Mouse (Mus musculus): ENCODE measurements around the gene Rtn1. TPM values are rescaled to one million over a fixed set of nuclear protein-coding genes. Genes with fewer than 3 reads are reported as not detected.
A peak's percentile ranks its signal among the peaks of the same experiment; 100 is the strongest.
"Not testable (repeated sequence)": the region's sequence is repeated elsewhere in the genome, so short reads cannot be mapped to it uniquely, and the experiment has no call there.

The Rtn1 gene
- polyA plus RNA-seq, 1 experiment from 2014 or later = 3,115 TPM

DNA sequence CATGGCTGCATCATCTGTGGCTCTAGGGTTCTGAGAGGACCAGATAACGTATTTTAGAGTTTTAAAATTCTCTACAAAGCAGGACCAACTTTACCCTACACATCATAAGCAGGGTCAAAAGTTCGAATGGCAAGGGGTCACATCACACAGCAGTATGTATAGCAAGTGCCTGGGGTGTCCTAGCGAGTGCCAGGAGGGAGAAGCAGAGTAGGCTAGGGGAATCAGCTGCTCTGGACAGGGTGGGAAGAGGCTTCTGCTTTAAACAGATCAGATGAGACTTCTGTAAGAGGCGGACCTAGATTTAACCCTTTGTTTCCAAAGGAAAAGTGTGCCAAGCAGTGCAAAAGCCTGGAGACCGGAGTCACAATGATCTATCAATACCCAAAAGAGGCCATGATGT lies 103.4 kb downstream of the Rtn1 start:
- Histone ChIP-seq H3K4me3 (no peak overlapping the region), H3K4me2 (no peak overlapping the region), H3K27me3 (replicated peaks) (no peaks in the 10 kb centered on the region), H3K27ac (no peak overlapping the region), H3K9me3 (no peaks in the 10 kb centered on the region), H3K4me1 (peaks cover 25% of the 10 kb centered on the region), H3K9ac (no peak overlapping the region), H3K36me3 (replicated peaks) (no peaks in the 10 kb centered on the region)
- ATAC-seq (replicated peaks) = 0 out of 2 replicates have a peak, but pooled peaks have one; percentile 52
- WGBS = 63% methylated on average over 5 of the region's 5 CpGs

DNA sequence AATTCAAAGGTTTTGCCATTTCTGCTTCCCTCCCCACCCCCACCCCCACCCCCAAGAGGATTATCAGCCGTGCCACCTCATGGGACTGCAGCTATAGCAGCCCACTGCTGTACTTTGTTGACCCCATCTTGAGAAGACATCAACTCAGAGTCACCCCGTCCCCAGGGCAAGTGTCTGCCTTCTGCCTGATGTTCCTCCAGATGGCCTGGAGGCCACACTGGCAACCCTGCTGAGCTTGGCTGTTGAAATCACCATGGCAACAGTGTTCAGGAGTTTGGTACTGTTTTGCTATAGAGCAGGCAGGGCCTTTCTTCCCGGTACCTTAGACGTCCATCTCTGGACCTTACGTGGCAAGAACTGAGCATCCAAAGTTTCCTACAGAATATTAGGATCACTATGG lies 103.9 kb downstream of the Rtn1 start:
- no peak overlapping the region for H3K9ac ChIP-seq
- H3K27me3 ChIP-seq (replicated peaks) = no peaks in the 10 kb centered on the region
- ATAC-seq (replicated peaks) = peak; percentile 60; the same call in 1 of the 2 replicates
- no peaks in the 10 kb centered on the region for H3K36me3 ChIP-seq (replicated peaks)
- no peak overlapping the region for H3K27ac ChIP-seq
- no peak overlapping the region for H3K4me2 ChIP-seq
- 19% methylated on average over 5 of the region's 5 CpGs for WGBS
- H3K4me3 ChIP-seq = no peak overlapping the region
- H3K4me1 ChIP-seq = peaks cover 25% of the 10 kb centered on the region
- H3K9me3 ChIP-seq = no peaks in the 10 kb centered on the region

DNA sequence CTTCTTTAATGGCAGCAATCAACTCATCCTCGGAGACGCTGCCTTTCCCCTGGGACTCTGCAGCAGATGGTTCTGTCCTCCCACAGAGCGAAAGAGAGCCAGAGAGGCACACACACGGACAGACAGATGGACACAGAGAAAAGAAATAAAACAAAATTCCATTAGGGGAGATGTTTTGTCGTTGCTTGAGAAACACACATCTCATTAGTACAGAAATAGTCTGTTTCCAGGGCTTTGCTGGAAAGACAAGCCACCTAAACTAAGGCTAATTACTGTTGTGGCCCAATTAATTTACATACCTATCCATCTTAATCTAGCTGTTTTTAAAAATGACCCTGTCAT lies 104.5 kb downstream of the Rtn1 start:
- Histone ChIP-seq H3K36me3 (replicated peaks) (no peaks in the 10 kb centered on the region), H3K27ac (no peak overlapping the region)
- WGBS = 44% methylated on average over 5 of the region's 5 CpGs

DNA sequence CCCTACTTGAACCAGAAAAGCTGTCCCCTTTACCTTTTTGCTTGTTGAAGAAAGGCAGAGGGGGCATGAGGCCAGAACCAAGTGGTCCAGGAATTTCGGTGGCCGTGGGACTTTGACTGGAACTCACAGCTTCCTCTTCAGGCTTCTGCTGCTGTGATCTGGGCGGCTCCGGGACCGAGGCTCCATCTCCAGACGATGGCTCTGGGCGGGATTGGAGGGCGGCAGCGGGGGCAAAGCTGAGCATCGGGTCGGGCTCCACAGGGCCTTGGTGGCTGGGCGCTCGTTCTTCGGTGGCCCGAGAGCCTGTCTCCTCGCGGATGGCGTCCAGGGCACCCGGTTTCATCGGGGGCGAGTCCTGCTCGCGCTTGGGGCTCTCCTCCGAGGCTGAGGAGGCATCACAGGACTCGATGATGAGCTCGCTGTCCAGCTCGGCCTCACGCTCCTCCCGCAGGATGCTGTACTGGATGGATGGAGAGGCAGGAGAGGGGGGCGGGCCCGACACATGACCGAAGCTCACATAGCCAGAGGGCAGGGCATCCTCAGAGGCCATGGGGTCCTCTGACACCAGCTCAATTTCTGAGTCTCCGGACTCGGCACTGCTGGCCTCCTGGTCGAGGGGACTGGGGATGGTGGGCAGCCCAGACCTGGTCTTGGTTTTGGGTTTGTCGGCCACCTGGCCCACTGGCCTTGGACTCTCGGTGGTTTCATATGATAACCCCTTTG lies 105.1 kb downstream of the Rtn1 start:
- 75% methylated on average over 37 of the region's 37 CpGs for WGBS
- no peaks in the 10 kb centered on the region for H3K36me3 ChIP-seq (replicated peaks)
- ATAC-seq (replicated peaks) = no peak
- no peak overlapping the region for H3K4me2 ChIP-seq
- no peaks in the 10 kb centered on the region for H3K27me3 ChIP-seq (replicated peaks)
- H3K4me1 ChIP-seq = peaks cover 28% of the 10 kb centered on the region
- no peak overlapping the region for H3K4me3 ChIP-seq
- no peaks in the 10 kb centered on the region for H3K9me3 ChIP-seq
- H3K27ac ChIP-seq = no peak overlapping the region
- H3K9ac ChIP-seq = no peak overlapping the region

More for the DNA sequence above, 104.5 kb downstream of the Rtn1 start:
- H3K9ac ChIP-seq = no peak overlapping the region
- no peak for ATAC-seq (replicated peaks)
- H3K4me2 ChIP-seq = no peak overlapping the region
- H3K9me3 ChIP-seq = no peaks in the 10 kb centered on the region
- no peak overlapping the region for H3K4me3 ChIP-seq
- no peaks in the 10 kb centered on the region for H3K27me3 ChIP-seq (replicated peaks)
- peaks cover 25% of the 10 kb centered on the region for H3K4me1 ChIP-seq

DNA sequence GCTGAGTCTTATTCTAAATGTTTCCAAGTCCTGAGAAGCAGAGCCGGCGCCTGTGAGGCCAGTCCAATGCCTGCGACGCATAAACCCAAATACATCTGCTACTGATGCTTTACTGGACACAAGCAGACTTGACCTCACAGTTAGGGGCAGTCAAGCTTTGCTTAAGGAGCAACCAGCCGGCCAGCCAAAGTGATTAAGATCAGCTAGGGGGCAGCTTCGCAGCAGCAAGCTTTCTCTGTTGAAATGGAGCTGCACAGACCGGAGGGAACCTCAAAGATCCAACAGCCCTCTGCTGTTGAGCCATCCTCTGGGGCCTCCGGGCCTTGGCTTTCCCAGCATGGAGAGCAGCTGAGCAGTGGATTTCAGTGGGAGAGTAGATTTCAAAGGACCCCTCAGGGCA lies 107.4 kb downstream of the Rtn1 start:
- no peak for ATAC-seq (replicated peaks)
- H3K27me3 ChIP-seq (replicated peaks) = no peaks in the 10 kb centered on the region
- no peak overlapping the region for H3K9ac ChIP-seq
- H3K27ac ChIP-seq = no peak overlapping the region
- no peaks in the 10 kb centered on the region for H3K36me3 ChIP-seq (replicated peaks)
- peaks cover 31% of the 10 kb centered on the region for H3K4me1 ChIP-seq
- no peak overlapping the region for H3K4me3 ChIP-seq
- H3K9me3 ChIP-seq = no peaks in the 10 kb centered on the region
- no peak overlapping the region for H3K4me2 ChIP-seq
- 38% methylated on average over 8 of the region's 8 CpGs for WGBS

DNA sequence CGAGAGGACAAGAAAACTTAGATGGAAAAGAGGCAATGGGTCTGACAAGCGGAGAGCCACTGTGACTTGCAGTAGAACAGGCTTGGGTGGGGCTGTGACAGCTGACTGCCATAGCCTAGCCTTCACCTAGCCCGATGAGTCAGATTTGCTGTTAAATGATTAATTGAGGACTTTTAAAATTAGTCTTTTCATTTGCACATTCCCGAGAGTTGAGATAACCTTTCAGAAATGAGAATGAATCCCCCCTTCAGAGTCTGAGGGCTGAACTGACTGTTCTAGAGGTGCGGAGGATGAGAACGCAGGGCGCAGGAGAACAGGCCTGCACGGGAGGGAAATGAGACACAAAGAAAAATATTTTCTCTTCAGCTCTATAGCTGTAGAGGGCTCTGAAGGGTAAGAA lies 107.9 kb downstream of the Rtn1 start:
- WGBS = 75% methylated on average over 8 of the region's 8 CpGs
- no peak overlapping the region for H3K27ac ChIP-seq

DNA sequence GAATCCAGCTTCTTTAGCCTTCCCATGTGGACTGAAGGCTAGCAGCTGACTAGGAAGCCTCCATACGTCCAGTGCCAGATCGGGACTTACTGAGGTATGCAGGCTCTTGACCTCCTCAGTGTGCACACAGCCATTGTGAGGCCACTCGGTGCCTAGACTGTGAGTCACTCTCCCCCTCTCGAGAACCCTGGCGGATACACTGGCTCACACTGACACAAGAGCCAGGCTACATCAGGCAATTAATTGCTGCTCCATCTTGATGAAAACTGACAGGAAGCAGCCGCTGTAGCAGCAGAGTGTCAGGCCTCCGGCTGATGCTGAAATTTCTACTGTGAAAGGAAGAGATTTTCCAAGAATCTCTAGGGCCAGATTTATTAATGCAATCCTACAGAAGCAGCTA lies 110.6 kb downstream of the Rtn1 start:
- H3K36me3 ChIP-seq (replicated peaks) = no peaks in the 10 kb centered on the region
- no peak overlapping the region for H3K4me3 ChIP-seq
- WGBS = 64% methylated on average over 7 of the region's 7 CpGs
- no peak overlapping the region for H3K4me2 ChIP-seq
- H3K27ac ChIP-seq = peak overlapping the region; percentile 42; the same call in 1 of the 2 replicates
- peaks cover 14% of the 10 kb centered on the region for H3K4me1 ChIP-seq
- H3K9me3 ChIP-seq = no peaks in the 10 kb centered on the region
- no peak for ATAC-seq (replicated peaks)
- H3K27me3 ChIP-seq (replicated peaks) = no peaks in the 10 kb centered on the region
- no peak overlapping the region for H3K9ac ChIP-seq

More for the DNA sequence above, 107.9 kb downstream of the Rtn1 start:
- no peaks in the 10 kb centered on the region for H3K36me3 ChIP-seq (replicated peaks)
- no peaks in the 10 kb centered on the region for H3K27me3 ChIP-seq (replicated peaks)
- H3K4me1 ChIP-seq = peaks cover 31% of the 10 kb centered on the region
- H3K4me2 ChIP-seq = no peak overlapping the region
- no peak for ATAC-seq (replicated peaks)
- no peak overlapping the region for H3K4me3 ChIP-seq
- H3K9me3 ChIP-seq = no peaks in the 10 kb centered on the region
- no peak overlapping the region for H3K9ac ChIP-seq

DNA sequence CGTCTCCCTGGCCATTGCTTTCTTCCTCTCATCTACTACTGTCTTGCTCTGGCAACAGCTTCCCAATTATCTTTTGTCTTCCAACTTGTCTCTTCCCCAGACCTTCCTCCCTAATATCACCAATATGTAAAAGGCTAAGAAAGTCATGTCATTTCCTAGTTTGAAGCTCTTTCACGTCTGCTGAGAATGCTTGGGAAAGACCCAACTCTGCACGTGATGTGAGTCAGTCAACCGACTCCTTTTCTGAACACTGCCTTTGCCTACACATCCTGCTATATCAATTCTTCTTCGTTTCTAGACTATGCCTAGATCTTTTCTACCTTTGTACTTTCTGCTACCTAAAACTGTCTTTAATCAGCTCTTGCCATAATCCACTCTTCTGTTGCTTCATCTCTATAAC lies 112.3 kb downstream of the Rtn1 start:
- Histone ChIP-seq H3K9me3 (no peaks in the 10 kb centered on the region), H3K27me3 (replicated peaks) (no peaks in the 10 kb centered on the region), H3K36me3 (replicated peaks) (no peaks in the 10 kb centered on the region), H3K27ac (no peak overlapping the region), H3K4me3 (no peak overlapping the region), H3K9ac (no peak overlapping the region), H3K4me1 (peaks cover 10% of the 10 kb centered on the region), H3K4me2 (no peak overlapping the region)
- 85% methylated on average over 5 of the region's 5 CpGs for WGBS
- ATAC-seq (replicated peaks) = no peak

DNA sequence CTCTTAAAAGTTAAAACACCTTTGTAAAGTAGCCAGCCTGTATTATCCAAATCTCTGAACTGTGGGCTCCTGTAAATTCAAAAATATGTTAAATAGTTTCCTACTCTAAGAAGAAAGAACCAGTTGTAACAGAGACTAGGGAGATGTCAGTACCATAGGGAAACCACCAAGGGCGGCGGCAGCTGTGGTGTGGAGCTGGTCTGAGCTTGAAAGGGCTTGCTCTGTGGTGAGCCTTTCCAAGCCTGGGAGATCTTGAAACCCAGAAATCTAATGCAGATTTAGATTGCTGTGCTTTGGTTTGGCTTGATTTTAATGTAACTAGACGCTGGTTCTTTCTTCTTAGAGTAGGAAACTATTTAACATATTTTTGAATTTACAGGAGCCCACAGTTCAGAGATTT lies 115.7 kb downstream of the Rtn1 start:
- H3K36me3 ChIP-seq (replicated peaks); H3K27ac ChIP-seq; H3K4me1 ChIP-seq; H3K9me3 ChIP-seq; H3K9ac ChIP-seq; ATAC-seq (replicated peaks); H3K4me3 ChIP-seq; H3K27me3 ChIP-seq (replicated peaks); H3K4me2 ChIP-seq: not testable (repeated sequence)
- WGBS = 95% methylated on average over 3 of the region's 3 CpGs

DNA sequence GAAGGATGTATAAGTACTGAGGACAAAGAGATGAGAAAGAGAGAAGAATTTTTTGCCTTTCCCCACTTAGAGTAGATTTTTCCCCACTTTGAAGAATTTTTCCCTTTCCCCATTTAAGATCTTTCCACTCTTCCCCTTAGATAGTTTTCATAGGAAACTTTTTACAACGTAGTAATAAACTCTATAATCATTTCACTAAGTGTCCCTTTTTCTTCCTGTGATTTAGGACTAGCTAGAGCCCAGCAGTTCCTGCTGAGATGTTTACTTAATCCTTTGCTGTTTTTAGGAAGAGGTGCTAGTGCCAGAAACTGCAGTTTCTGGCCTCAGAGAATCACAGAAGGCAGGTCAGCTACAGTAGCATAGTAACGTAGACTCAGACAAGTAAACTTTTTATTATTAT lies 116.3 kb downstream of the Rtn1 start:
- Histone ChIP-seq H3K4me2 (no peak overlapping the region), H3K9ac (no peak overlapping the region), H3K27me3 (replicated peaks) (no peaks in the 10 kb centered on the region), H3K9me3 (no peaks in the 10 kb centered on the region), H3K27ac (no peak overlapping the region), H3K4me3 (no peak overlapping the region), H3K36me3 (replicated peaks) (no peaks in the 10 kb centered on the region), H3K4me1 (no peaks in the 10 kb centered on the region)
- WGBS = 80% methylated on average over 2 of the region's 2 CpGs
- ATAC-seq (replicated peaks) = no peak

DNA sequence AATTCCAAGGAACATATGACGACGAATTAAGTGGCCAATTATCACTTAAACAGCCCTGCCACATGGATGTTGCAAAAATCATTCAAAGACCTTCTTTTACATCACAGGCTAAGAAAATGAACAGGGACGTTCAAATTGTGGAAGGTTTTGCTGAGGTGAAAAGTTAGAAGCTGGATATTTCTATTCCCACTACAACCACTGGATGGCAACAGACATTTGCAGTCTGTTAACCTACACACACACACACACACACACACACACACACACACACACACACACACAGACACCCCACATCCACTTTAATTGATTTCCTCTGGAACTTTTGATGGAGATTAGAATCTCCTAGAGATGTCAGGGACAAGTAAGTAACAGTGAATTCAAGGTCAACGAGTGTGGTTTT lies 117.6 kb downstream of the Rtn1 start:
- Histone ChIP-seq H3K27me3 (replicated peaks) (no peaks in the 10 kb centered on the region), H3K36me3 (replicated peaks) (no peaks in the 10 kb centered on the region), H3K27ac (no peak overlapping the region), H3K4me1 (no peaks in the 10 kb centered on the region), H3K9me3 (no peaks in the 10 kb centered on the region), H3K9ac (no peak overlapping the region), H3K4me3 (no peak overlapping the region), H3K4me2 (no peak overlapping the region)
- WGBS = 94% methylated on average over 4 of the region's 4 CpGs
- ATAC-seq (replicated peaks) = no peak

DNA sequence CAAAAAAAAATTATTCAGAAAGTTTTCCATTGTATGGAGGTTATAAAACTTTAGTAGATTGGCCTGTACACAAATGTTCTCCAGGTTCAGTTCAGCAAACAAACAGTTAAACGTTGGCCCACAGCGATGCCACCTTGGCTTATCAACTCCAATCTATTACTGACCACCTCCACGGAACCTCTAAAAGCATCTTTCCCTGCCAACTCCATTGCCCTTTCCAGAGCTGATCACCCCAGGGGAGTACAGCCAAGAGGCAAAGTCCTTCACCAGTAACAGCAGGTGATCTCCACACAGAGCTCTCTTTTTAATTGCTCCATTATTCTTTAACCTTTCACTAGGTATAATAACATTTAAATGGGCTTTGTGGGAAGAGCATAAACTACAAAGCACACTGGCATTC lies 120.6 kb downstream of the Rtn1 start:
- no peaks in the 10 kb centered on the region for H3K36me3 ChIP-seq (replicated peaks)
- no peak overlapping the region for H3K4me3 ChIP-seq
- H3K27me3 ChIP-seq (replicated peaks) = no peaks in the 10 kb centered on the region
- H3K27ac ChIP-seq = no peak overlapping the region
- WGBS = 59% methylated on average over 3 of the region's 3 CpGs
- H3K9ac ChIP-seq = no peak overlapping the region
- 0 out of 2 replicates have a peak, but pooled peaks cover 4% of the 10 kb centered on the region for H3K4me1 ChIP-seq
- ATAC-seq (replicated peaks) = no peak
- no peak overlapping the region for H3K4me2 ChIP-seq
- no peaks in the 10 kb centered on the region for H3K9me3 ChIP-seq

DNA sequence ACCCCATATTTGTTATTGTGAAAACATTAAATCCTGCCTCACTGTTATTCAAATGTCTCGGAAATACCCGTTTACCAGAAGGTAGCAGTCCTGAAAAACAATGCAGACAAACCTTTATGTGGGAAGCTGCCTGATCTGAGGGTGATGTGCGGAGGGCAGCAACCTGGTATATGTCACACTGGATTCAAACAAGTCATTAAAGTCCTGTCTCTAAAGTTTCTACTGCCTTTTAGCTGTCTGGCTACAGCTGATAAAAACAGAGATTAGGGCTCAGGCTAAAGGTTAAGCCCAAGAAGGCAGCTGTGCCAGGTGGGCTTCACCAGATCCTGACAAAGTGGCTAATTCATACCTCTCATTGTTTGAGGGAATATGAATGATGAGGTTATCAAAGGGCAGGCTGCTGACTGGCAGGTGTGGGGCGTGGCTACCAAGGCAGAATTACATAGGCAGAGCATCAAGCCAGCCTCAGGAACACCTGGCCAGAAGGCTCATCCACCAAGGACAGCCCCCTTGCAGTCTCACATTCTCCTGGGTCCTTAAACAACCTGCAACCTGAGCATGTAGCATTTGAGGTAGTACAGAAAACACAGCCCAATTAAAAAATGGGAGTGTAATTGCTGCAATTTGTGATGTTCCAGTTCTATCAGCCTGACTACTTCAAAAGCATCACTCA lies 121.4 kb downstream of the Rtn1 start:
- ATAC-seq (replicated peaks) = no peak
- 86% methylated on average over 4 of the region's 4 CpGs for WGBS
- Histone ChIP-seq H3K9ac (no peak overlapping the region), H3K4me1 (0 out of 2 replicates have a peak, but pooled peaks cover 4% of the 10 kb centered on the region), H3K36me3 (replicated peaks) (no peaks in the 10 kb centered on the region), H3K4me3 (no peak overlapping the region), H3K27me3 (replicated peaks) (no peaks in the 10 kb centered on the region), H3K4me2 (no peak overlapping the region), H3K9me3 (no peaks in the 10 kb centered on the region), H3K27ac (no peak overlapping the region)

Data from midbrain, embryonic 15.5 days (tissue).